Mouse (Mus musculus): ENCODE measurements around the gene Zfp78.

Zfp78 gene

GRCm38 (mm10) chr7:6386995-6387394 is 23.9 kb downstream of the Zfp78 start:
- CTCF ChIA-PET: no interaction called here

- CTCF ChIA-PET: no interaction called here
These were observed 25.9 kb downstream of the Zfp78 start for GRCm38 (mm10) chr7:6388971-6389370.

- CTCF ChIA-PET: no interaction called here
These were observed 26.4 kb downstream of the Zfp78 start for GRCm38 (mm10) chr7:6389449-6389848.

GRCm38 (mm10) chr7:6397996-6398975 is 35.2 kb downstream of the Zfp78 start, which contains the start of gene Smim17:
Gene Smim17 (plus strand): TSS chr7:6398715.
- CTCF ChIA-PET: no interaction called here

- CTCF ChIA-PET: no interaction called here
These were observed 47.0 kb downstream of the Zfp78 start, which contains the start of gene Gm20715 for GRCm38 (mm10) chr7:6410043-6410442. Gene Gm20715 (plus strand): TSS chr7:6410277.

- CTCF ChIA-PET: no interaction called here
These were observed 51.8 kb downstream of the Zfp78 start for GRCm38 (mm10) chr7:6414626-6415441.

- CTCF ChIA-PET: no interaction called here
These were observed 52.3 kb downstream of the Zfp78 start for GRCm38 (mm10) chr7:6415442-6415787.

- CTCF ChIA-PET: no interaction called here
These were observed 56.8 kb downstream of the Zfp78 start for GRCm38 (mm10) chr7:6419894-6420293.

GRCm38 (mm10) chr7:6429381-6429780 is 66.3 kb downstream of the Zfp78 start:
- CTCF ChIA-PET: no interaction called here

- CTCF ChIA-PET: no interaction called here
These were observed 67.3 kb downstream of the Zfp78 start for GRCm38 (mm10) chr7:6430342-6430741.

Data from spleen, embryonic (tissue).